Mouse (Mus musculus): ENCODE measurements around the gene Ror2.

Ror2 gene

GRCm38 (mm10) chr13:53195951-53196677, 89.8 kb downstream of the Ror2 start:
- no peak for DNase-seq (ENCODE audit: low spot score in 2 of 2)

- DNase-seq (ENCODE audit: low spot score in 2 of 2) = no peak
Measured at GRCm38 (mm10) chr13:53194306-53194705, 91.6 kb downstream of the Ror2 start.

GRCm38 (mm10) chr13:53193713-53194112, 92.2 kb downstream of the Ror2 start:
- DNase-seq (ENCODE audit: low spot score in 2 of 2) = no peak

GRCm38 (mm10) chr13:53192286-53192685, 93.6 kb downstream of the Ror2 start:
- no peak for DNase-seq (ENCODE audit: low spot score in 2 of 2)

- DNase-seq (ENCODE audit: low spot score in 2 of 2) = no peak
Measured at GRCm38 (mm10) chr13:53191657-53192056, 94.3 kb downstream of the Ror2 start.

- DNase-seq (ENCODE audit: low spot score in 2 of 2) = no peak
Measured at GRCm38 (mm10) chr13:53188935-53189334, 97.0 kb downstream of the Ror2 start.

- no peak for DNase-seq (ENCODE audit: low spot score in 2 of 2)
Measured at GRCm38 (mm10) chr13:53184858-53185257, 101.1 kb downstream of the Ror2 start.

GRCm38 (mm10) chr13:53184149-53184548, 101.8 kb downstream of the Ror2 start:
- no peak for DNase-seq (ENCODE audit: low spot score in 2 of 2)

- DNase-seq (ENCODE audit: low spot score in 2 of 2) = no peak
Measured at GRCm38 (mm10) chr13:53183161-53183577, 102.8 kb downstream of the Ror2 start.

- peak in 1 of 2 experiments; percentile 22 for DNase-seq (ENCODE audit: low spot score in 2 of 2)
Measured at GRCm38 (mm10) chr13:53178594-53178993, 107.3 kb downstream of the Ror2 start.

- DNase-seq (ENCODE audit: low spot score in 2 of 2) = no peak
Measured at GRCm38 (mm10) chr13:53178171-53178570, 107.8 kb downstream of the Ror2 start.

- no peak for DNase-seq (ENCODE audit: low spot score in 2 of 2)
Measured at GRCm38 (mm10) chr13:53177424-53177718, 108.6 kb downstream of the Ror2 start.

- DNase-seq (ENCODE audit: low spot score in 2 of 2) = no peak
Measured at GRCm38 (mm10) chr13:53176695-53177423, 109.1 kb downstream of the Ror2 start.

GRCm38 (mm10) chr13:53175041-53175440, 110.9 kb downstream of the Ror2 start:
- no peak for DNase-seq (ENCODE audit: low spot score in 2 of 2)

GRCm38 (mm10) chr13:53163671-53164070, 122.3 kb downstream of the Ror2 start:
- no peak for DNase-seq (ENCODE audit: low spot score in 2 of 2)

GRCm38 (mm10) chr13:53163060-53163459, 122.9 kb downstream of the Ror2 start:
- DNase-seq (ENCODE audit: low spot score in 2 of 2) = no peak

GRCm38 (mm10) chr13:53159501-53159900, 126.4 kb downstream of the Ror2 start:
- no peak for DNase-seq (ENCODE audit: low spot score in 2 of 2)

- no peak for DNase-seq (ENCODE audit: low spot score in 2 of 2)
Measured at GRCm38 (mm10) chr13:53158405-53159005, 127.4 kb downstream of the Ror2 start.

GRCm38 (mm10) chr13:53156911-53157310, 129.0 kb downstream of the Ror2 start:
- no peak for DNase-seq (ENCODE audit: low spot score in 2 of 2)

- no peak for DNase-seq (ENCODE audit: low spot score in 2 of 2)
Measured at GRCm38 (mm10) chr13:53156282-53156681, 129.6 kb downstream of the Ror2 start.

GRCm38 (mm10) chr13:53145511-53145910, 140.4 kb downstream of the Ror2 start:
- DNase-seq (ENCODE audit: low spot score in 2 of 2) = no peak

GRCm38 (mm10) chr13:53143076-53143475, 142.8 kb downstream of the Ror2 start:
- no peak for DNase-seq (ENCODE audit: low spot score in 2 of 2)

GRCm38 (mm10) chr13:53142268-53142667, 143.7 kb downstream of the Ror2 start:
- DNase-seq (ENCODE audit: low spot score in 2 of 2) = no peak

Data from frontal cortex, postnatal 36 days (tissue).